Mouse (Mus musculus) ovary, adult 18-20 months (tissue): Measurements from ENCODE around the gene Spats2.
A peak's percentile ranks its signal among the peaks of the same experiment; 100 is the strongest.

Experiments used
- DNase-seq: peaks from one replicate; pipeline ENCODE4 v3.0.0; 2022; ENCODE audit warnings: low spot score, mixed read lengths

Gene Spats2

GRCm38 (mm10) chr15:99097840-99098492, 27.8 kb upstream of the Spats2 start:
- DNase-seq, result no peak

GRCm38 (mm10) chr15:99098493-99098861, 27.2 kb upstream of the Spats2 start:
- DNase-seq, result no peak

GRCm38 (mm10) chr15:99099139-99099556, 26.6 kb upstream of the Spats2 start:
- no peak for DNase-seq

- no peak for DNase-seq
Measured at GRCm38 (mm10) chr15:99099984-99100383, 25.7 kb upstream of the Spats2 start.

GRCm38 (mm10) chr15:99105238-99105637, 20.5 kb upstream of the Spats2 start:
- no peak for DNase-seq

GRCm38 (mm10) chr15:99107866-99108265, 17.9 kb upstream of the Spats2 start:
- no peak for DNase-seq

GRCm38 (mm10) chr15:99111139-99111538, 14.6 kb upstream of the Spats2 start:
- DNase-seq, result no peak

GRCm38 (mm10) chr15:99111809-99112208, 13.9 kb upstream of the Spats2 start:
- DNase-seq, result no peak

GRCm38 (mm10) chr15:99112843-99113395, 12.8 kb upstream of the Spats2 start:
- no peak for DNase-seq

GRCm38 (mm10) chr15:99113396-99113975, 12.2 kb upstream of the Spats2 start:
- DNase-seq, result no peak

- peak; percentile 41 for DNase-seq
Measured at GRCm38 (mm10) chr15:99114312-99115064, 11.2 kb upstream of the Spats2 start.

GRCm38 (mm10) chr15:99115065-99115423, 10.7 kb upstream of the Spats2 start:
- no peak for DNase-seq

GRCm38 (mm10) chr15:99116539-99116938, 9.2 kb upstream of the Spats2 start:
- no peak for DNase-seq

- no peak for DNase-seq
Measured at GRCm38 (mm10) chr15:99120814-99121213, 4.9 kb upstream of the Spats2 start.

- no peak for DNase-seq
Measured at GRCm38 (mm10) chr15:99122642-99123041, 3.1 kb upstream of the Spats2 start.

GRCm38 (mm10) chr15:99126081-99126815, 532 bp downstream of the Spats2 start:
- DNase-seq, result peak; percentile 78

- DNase-seq, result no peak
Measured at GRCm38 (mm10) chr15:99126816-99127365, 1.2 kb downstream of the Spats2 start.

- DNase-seq, result no peak
Measured at GRCm38 (mm10) chr15:99127851-99128522, 2.3 kb downstream of the Spats2 start.

- no peak for DNase-seq
Measured at GRCm38 (mm10) chr15:99129441-99129840, 3.7 kb downstream of the Spats2 start.

- DNase-seq, result no peak
Measured at GRCm38 (mm10) chr15:99129956-99130910, 4.5 kb downstream of the Spats2 start.
